Mouse (Mus musculus) thymus, postnatal 10 days (tissue): Measurements from ENCODE around the gene 4932415D10Rik.

Source experiments
- DNase-seq, 2 experiments: peaks; one replicate each; pipeline ENCODE4 v3.0.0; 2021; ENCODE audit warnings: low spot score in 2 of 2

The 4932415D10Rik gene

DNA sequence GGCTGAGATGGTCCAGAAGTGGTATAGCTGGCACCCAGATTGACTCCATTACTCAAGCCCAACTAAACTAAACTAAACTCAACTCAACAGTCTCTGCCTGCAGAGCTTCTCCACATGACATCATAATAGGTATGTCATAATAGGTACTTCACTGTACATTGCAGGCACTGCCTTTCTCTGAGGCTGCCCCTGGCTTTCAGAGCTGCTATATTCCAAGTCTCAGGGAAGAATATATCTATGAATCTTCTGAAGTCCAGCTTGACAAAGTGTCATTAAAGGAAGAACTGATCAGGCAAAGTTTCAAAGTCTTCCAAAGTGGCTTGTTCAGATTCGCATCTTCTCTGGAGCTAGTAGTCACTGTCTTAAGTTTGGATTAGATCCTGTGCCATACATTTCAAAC lies at the start of gene 4932415D10Rik:
Gene 4932415D10Rik (minus strand): TSS at position 101 of the 400 bp plus-strand sequence.
- DNase-seq, result no peak

DNA sequence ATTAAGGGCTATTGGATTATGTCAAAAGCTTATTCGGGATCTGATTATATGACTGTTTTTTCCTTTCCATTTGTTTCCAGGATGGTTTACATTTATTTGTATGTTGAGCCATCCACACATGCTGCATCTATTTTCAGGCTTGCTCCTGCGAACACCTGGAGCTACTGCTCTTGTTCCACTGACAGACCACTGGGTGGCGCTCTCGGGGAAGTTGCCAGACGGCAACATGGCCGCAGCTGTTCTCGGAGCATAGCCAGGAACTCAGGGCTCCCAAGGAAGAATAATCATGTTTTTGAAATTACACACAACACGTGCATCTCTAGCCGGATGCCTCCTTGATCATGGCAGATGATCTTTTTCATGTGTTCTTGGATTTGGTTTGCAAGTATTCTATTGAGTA lies 45.5 kb upstream of the 4932415D10Rik start:
- DNase-seq, result no peak

DNA sequence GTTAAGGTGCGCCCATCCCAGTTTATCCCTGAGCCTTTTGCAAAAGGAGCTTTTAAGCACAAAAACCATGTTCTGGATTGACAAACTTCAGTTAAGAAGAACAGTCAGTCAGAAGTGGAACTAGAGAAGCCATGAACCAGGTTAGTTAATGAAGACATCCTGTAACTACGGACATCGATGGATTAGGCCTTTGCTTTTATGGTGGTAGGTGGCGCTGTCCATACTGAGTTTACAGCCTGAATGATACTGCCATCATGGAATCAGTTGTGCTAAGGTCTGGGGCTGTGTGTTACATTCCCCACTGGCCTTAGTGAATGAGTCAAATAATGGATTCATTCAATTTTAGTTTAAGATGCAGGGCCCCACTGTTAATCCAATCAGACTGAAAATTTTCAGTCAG lies 39.0 kb upstream of the 4932415D10Rik start:
- DNase-seq, result no peak

DNA sequence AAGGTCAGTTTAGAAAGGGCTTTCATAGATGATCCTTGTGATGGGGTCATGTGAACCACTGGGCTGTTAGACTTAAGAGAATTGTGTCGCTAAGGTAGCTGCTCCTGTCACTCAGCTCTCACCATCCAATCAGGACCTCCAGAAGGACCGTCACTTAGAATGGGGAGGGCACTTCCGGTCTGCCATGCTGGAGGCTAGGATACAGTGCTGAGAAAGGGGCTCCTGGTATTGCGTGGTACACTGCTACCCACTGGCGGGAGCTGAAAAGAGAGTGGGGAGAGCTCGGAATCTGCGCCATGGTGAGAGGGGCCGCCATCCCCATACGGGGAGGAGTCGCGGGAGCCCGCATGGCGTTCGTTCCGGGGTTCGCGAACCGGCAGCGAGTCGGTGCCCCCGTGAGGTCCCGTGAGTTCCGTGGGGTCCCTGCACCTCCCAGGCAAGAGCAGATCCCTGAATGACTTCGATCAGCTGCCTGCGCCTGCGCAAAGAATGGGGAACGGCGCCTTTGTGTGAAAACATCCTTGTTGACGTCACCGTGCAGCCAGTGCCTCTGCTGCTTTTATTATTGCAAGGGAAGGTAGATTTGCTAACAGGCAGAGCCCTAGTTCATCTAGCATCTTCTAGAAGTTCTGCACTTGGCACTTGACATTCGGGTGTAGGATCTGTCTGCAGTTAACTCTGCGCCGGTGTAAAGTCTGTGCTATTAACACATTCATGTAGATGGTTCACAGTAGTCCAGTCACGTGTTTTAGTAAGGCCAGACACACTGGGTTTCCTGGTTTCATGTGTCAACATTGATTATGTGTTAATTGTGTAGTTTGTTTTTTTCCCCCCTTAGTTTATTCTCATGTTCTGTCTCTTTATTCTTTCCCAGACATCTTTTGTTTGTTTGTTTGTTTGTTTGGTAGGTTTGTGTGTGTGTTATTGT lies 38.0 kb upstream of the 4932415D10Rik start, which contains the start of gene Gm4924:
Gene Gm4924 (plus strand): TSS at position 173 of the 928 bp plus-strand sequence.
- peak; percentile 83 to 85 for DNase-seq

DNA sequence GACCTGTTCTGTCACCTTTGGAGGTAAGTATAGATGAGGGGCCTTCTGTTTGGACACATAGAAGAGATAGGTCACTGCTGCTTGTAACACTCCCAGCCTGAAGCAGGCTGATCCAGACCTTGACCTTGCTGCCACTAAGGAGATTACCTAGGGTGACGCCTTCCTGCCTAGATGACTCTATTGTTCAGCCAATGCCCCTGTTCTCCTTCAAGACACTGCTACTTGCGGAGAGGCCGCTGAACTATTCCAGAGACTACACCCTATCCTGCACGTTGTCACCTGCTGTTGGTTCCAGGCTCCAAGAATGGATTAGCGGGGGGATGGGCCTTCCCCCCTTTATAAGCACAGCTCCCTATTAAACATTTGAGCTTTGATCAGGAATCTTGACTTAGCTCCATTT lies 13.4 kb upstream of the 4932415D10Rik start:
- no peak for DNase-seq

DNA sequence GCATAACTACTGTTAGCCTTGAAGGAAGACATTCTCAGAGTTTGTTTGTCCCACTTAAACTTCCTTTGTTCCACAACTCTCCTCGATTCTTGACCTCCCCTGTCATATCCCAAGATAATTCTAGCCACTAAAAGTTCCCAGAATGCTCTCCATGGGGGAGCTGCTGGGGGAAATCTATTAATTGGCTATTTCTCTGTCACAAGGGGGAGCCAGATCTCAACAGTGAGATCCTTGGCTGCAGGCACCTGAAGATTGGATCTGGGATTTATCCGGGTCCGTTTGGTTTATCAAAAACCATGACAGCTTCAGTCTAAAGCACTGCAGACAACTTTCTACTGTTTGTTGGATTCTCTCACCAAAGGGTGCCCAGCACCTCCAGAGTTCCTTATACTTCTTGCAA lies 3.8 kb upstream of the 4932415D10Rik start:
- DNase-seq, result no peak

DNA sequence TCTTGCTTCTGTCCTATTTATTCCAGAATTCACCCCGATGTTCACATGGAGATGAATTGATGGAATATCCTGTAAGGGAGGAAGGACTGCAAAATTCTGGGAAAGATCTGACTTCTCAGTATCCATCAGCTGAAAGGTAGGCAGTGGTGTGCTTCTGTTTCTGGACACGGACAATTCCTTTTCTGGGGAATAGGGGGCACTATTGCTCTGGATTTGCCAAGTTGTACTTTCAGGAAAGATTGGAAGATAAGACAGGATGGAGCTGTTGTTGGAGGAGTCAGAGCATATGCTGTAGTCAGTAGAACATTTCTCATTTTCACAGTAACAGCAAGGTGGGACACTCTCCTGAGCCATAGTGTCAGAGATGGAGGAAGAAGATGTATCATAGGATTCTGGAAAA lies 19.9 kb downstream of the 4932415D10Rik start:
- no peak for DNase-seq

DNA sequence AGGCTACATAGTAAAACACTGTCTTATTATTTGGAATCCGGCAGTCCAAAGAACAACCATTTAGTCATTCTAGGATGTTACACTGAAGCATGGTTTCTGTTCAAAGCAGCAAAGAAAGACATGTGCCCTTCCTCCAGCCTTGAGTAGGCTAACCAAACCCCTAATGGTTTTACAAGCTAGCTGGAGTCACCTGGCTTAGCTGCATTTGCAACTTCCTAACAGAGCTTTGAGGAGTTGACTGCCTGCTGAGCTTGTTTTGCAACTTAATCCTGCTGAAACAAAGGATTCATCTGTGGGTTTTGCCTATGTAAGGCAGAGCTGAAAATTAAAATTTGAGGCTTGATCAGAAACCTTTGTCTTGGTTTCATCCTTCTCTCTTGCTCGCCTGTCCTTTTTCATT lies 59.1 kb downstream of the 4932415D10Rik start:
- no peak for DNase-seq

DNA sequence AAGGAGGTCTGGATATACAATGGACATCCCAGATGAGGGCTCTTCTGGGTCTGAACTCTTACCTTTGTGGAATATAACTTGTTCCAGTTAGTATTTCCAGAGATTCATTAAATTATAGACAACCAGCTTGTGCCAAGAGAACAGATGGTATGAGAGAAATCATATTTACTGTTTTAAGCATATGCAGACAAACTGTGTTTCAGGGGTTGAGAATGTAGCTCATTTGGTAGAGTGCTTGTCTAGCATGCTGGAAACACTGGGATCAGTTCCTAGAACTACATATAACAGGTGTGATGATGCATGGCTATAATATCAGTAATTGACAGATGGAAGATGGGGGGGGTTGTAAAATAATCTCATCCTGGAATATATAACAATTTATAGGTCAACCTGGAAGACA lies 71.4 kb downstream of the 4932415D10Rik start:
- DNase-seq, result no peak

DNA sequence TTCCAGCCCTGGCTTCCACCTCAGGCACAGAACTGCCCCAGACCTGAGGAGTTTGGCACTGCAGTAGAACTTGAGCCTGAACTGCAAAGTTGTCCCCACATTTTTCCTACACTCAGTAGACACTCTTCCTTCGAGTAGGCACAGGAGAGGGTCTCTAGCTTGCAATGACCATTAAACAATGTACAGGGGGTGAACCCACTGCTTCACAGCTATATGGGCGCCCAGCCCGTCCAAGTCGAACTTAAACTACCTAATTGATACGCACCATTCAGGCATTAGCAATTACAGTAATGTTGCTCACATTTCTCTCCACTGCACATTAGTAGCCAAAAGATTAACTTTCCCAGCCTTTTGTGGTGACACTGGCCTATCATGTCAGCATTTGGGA lies 75.0 kb downstream of the 4932415D10Rik start:
- no peak for DNase-seq

DNA sequence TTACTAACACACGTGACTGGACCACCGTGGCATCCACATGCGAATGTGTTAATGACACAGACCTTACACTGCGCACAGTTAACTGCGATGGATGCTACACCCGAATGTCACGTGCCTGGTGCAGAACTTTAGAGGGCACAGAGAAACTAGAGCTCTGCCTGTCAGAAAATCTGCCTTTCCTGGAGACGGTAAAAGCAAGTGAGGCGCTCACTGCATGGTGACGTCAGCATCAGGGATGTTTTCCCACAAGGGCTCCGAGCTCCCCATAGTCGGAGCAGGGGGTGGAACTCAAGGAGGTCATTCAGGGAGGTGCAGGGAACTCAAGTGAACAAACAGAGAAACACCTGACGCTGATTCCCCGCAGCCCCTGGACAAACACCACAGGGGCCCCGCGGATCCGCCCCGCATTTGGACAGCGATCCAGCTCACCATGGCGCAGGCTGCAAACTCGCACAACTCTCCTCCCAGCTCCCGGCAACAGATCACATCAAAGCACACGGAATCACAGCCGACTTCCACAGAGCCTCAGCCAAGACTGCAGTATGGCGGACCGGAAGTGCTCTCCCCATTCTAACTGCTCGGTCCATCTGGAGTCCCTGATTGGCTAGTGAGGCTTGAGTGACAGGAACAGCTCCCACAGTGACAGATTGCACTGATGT lies 75.5 kb downstream of the 4932415D10Rik start, which contains the start of gene Zfp938:
Gene Zfp938 (minus strand): TSS at position 539 of the 659 bp plus-strand sequence.
- DNase-seq, result peak; percentile 60 to 66
